Mouse (Mus musculus): ENCODE data around the gene Iqgap2. TPM values are rescaled to one million over a fixed set of nuclear protein-coding genes. Genes with fewer than 3 reads are reported as not detected.

Iqgap2 gene
- polyA plus RNA-seq, 1 experiment from 2014 or later, result 14.0 TPM

DNA sequence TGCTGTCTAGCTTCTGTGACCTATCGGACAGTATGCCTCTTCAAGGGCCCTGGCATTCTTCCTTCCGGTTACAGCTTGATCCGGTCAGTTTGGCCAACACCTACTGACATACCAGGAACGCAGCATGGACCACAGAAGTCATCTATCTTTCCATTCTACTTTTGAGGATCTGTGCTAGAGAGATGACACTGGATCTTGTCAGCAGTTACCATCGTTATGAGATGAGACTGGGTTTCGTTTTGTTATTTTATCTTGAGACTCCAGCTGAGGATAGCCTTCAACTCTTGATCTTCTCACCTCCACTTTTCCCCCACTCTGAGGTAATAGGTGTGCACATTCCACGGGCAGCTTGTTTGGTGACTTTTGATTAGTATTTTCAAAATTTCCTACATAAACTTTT lies 219.3 kb downstream of the Iqgap2 start:
- no peak overlapping the region for H3K27ac ChIP-seq
- no peaks in the 10 kb centered on the region for H3K4me1 ChIP-seq
- peaks cover 52% of the 10 kb centered on the region for H3K36me3 ChIP-seq (replicated peaks)
- H3K27me3 ChIP-seq (ENCODE audit: poor library complexity, severe bottlenecking), result no peaks in the 10 kb centered on the region
- H3K4me3 ChIP-seq, result no peak overlapping the region
- 91% methylated on average over 7 of the region's 7 CpGs for WGBS
- DNase-seq (ENCODE audit: extremely low spot score, low spot score), result no peak
- no peaks in the 10 kb centered on the region for H3K9me3 ChIP-seq

DNA sequence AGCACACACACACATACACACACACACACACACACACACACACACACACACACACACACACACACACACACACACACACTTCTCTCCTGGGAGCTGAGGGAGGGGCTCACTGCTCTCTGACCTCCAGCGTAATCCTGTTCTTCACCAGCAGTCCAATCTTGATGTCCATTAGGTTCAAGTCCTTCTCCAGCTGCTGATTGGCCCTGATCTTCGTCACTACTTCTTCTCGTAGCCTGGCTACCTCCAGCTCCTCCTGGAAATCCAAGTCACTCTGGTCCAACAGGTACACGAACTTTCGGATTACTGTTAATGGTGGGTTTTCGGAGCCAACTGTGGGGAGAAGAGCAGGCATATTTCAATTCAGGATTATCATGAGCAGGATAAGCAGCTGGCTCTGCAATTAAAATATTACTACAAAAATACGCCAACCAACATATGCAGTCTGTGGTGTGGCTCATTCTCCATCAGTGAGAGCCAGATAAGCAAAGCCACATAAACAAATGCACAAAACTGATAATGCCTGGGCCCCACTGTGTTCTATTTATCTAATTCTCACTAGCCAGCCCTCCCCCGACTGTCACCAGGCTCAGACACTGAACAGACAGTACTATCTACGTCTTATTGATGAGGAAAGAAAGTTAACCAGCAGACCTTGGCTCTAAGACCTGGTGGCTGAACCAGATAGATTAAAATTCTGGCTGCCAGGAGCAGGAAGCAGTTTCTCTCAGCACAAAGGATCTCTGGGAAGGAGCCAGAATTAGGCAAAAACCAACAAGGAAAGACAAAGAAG lies 220.4 kb downstream of the Iqgap2 start:
- WGBS, result 89% methylated on average over 9 of the region's 9 CpGs
- Histone ChIP-seq H3K27ac (no peak overlapping the region), H3K9me3 (no peaks in the 10 kb centered on the region), H3K4me1 (peaks cover under 1% of the 10 kb centered on the region; the same call in 1 of the 2 replicates), H3K4me3 (no peak overlapping the region), H3K27me3 (ENCODE audit: poor library complexity, severe bottlenecking) (no peaks in the 10 kb centered on the region), H3K36me3 (replicated peaks) (peaks cover 52% of the 10 kb centered on the region)
- no peak for DNase-seq (ENCODE audit: extremely low spot score, low spot score)

DNA sequence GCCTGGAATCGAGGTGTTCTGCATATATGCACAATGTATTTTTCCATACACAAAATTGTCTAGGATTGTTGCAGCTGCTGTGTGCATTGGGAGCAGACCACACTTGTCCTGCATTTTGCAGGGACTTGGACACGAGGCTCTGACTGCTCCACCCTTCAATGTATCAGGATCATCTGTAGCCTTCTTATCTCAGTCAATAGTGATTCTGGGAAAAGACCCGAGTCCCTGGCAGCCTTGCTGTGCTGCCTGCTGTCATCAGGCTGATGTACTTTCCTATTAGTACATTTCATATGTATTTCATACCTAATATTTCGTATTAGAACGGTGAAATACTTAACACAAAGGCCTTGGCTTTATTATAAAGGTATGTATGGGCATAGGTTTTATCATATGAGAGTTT lies 221.2 kb downstream of the Iqgap2 start:
- Histone ChIP-seq H3K4me1 (peaks cover 4% of the 10 kb centered on the region; the same call in 1 of the 2 replicates), H3K9me3 (no peaks in the 10 kb centered on the region), H3K27me3 (ENCODE audit: poor library complexity, severe bottlenecking) (no peaks in the 10 kb centered on the region), H3K27ac (no peak overlapping the region), H3K36me3 (replicated peaks) (peaks cover 54% of the 10 kb centered on the region), H3K4me3 (no peak overlapping the region)
- DNase-seq (ENCODE audit: extremely low spot score, low spot score), result no peak
- WGBS, result 91% methylated on average over 5 of the region's 5 CpGs

DNA sequence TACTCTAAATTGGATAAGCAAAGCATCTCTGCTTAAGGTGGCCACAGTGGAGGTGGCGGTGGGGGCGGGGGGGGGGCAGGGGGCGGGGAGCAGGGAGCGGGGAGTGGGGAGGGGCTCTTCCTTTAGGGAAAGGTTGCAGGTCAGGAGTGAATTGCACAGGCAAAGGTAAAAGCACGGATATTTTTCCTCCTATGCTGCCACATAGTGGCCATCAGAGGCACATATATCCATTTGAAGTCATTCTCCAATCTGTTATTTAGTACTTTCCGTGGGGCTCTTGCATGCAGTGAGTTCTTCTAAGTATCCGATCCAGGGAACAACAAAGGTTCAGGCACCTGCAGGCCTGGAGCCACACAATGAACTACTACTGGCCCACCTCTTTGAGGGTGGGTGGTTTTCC lies 224.5 kb downstream of the Iqgap2 start:
- Histone ChIP-seq H3K36me3 (replicated peaks) (peaks cover 79% of the 10 kb centered on the region), H3K27ac (no peak overlapping the region), H3K27me3 (ENCODE audit: poor library complexity, severe bottlenecking) (no peaks in the 10 kb centered on the region), H3K4me3 (no peak overlapping the region), H3K4me1 (peaks cover 4% of the 10 kb centered on the region; the same call in 1 of the 2 replicates), H3K9me3 (no peaks in the 10 kb centered on the region)
- no peak for DNase-seq (ENCODE audit: extremely low spot score, low spot score)
- WGBS, result 24% methylated on average over 7 of the region's 7 CpGs

DNA sequence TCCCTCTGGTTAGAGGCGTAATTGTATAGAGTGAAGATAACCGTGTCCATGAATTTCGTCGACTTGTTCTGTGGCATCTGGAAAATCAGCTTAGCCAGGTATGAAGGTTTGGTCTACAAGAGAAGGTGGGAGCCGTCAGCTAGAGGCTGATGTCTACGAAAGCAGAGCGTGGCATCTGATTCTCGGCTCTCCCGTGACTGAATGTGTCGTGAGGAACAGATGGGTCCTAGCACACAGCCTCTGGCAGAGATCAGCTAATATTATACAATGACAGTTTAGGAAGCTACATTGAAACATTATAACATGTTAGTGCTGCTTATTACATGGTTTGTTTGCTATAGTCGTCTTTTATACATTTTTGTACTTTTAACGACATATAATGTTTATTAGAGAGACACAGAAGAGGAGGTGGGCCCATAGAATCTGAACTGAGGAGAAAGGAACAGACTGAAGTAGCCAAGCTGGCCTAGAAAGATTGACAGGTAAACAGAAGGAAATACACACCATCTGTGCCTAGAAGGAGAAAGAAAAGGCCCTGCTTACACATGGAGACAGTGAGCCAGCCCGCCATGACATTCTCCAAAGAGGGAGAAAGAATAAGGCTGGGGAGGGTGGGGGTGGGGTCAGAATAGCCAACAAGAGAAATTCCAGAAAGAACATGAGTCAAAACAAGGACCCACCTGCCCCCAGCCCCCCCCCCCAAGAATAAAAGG lies 225.9 kb downstream of the Iqgap2 start:
- Histone ChIP-seq H3K27me3 (ENCODE audit: poor library complexity, severe bottlenecking) (no peaks in the 10 kb centered on the region), H3K4me3 (no peak overlapping the region), H3K4me1 (peaks cover 4% of the 10 kb centered on the region; the same call in 1 of the 2 replicates), H3K36me3 (replicated peaks) (peaks cover 81% of the 10 kb centered on the region), H3K9me3 (no peaks in the 10 kb centered on the region), H3K27ac (no peak overlapping the region)
- 91% methylated on average over 13 of the region's 13 CpGs for WGBS
- DNase-seq (ENCODE audit: extremely low spot score, low spot score), result no peak

DNA sequence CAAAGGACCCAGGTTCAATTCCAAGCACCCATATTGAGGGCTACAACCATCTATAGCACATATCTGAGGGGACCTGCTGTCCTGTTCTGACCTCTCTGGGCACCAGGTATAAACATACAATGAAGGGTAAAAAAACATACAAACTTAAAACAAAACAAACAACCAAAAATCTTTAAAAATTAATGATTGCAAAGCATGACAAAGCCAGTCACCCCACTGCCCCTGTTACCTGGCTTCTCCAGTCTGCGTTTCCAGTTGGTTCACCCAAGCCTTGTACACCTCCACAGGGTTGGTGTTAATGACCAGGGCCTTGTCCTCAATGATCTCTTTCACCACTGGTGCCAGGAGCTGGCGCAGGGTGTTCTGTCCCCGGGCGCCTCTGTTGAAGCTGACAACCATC lies 227.9 kb downstream of the Iqgap2 start:
- DNase-seq (ENCODE audit: extremely low spot score, low spot score), result no peak
- Histone ChIP-seq H3K36me3 (replicated peaks) (peaks cover 81% of the 10 kb centered on the region), H3K9me3 (no peaks in the 10 kb centered on the region), H3K27me3 (ENCODE audit: poor library complexity, severe bottlenecking) (no peaks in the 10 kb centered on the region), H3K4me1 (peaks cover 4% of the 10 kb centered on the region; the same call in 1 of the 2 replicates), H3K4me3 (no peak overlapping the region), H3K27ac (no peak overlapping the region)
- 97% methylated on average over 4 of the region's 4 CpGs for WGBS

DNA sequence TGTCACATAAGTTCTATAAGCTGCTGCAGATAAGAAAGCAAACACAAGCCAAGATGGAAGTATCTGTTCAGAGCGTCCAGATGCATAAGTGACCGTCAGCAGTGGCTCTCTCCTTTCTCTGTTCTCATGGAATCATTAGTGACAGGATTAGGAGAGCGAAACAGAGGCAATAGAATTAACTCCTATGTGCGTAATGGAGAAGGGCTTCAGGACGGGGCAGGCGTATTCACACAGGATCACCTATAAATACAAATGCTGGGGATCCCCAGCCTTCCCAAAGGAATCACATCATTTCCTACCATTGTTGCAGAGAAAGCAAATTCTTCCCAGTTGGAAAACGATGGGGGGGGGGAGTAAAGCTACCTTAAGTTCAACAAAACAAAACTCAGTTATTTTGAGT lies 232.3 kb downstream of the Iqgap2 start:
- Histone ChIP-seq H3K4me3 (no peak overlapping the region), H3K4me1 (peaks cover 4% of the 10 kb centered on the region), H3K9me3 (no peaks in the 10 kb centered on the region), H3K36me3 (replicated peaks) (peaks cover 74% of the 10 kb centered on the region), H3K27ac (no peak overlapping the region), H3K27me3 (ENCODE audit: poor library complexity, severe bottlenecking) (no peaks in the 10 kb centered on the region)
- no peak for DNase-seq (ENCODE audit: extremely low spot score, low spot score)
- 83% methylated on average over 7 of the region's 7 CpGs for WGBS

DNA sequence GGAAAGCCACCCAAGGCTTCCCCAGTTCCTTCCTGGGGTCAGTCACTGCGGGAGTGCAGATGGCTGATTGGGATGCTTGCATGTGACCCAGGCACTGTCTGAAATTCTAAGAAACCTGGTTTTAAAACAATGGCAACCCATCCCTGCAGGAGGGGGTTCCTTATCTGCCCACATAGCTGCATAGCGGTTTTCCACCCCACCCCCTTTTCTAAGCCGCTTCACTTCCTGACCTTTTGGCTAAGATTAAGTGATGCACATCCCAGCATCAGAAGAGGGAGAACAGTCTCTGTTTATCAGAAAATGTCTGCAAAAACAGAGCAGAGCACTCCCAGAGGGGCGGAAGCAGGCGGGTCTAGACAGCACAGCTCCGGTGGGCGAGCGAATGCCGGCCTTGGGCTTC lies 234.6 kb downstream of the Iqgap2 start:
- no peak for DNase-seq (ENCODE audit: extremely low spot score, low spot score)
- WGBS, result 62% methylated on average over 9 of the region's 9 CpGs
- peaks cover 54% of the 10 kb centered on the region for H3K36me3 ChIP-seq (replicated peaks)
- H3K27ac ChIP-seq, result 0 out of 2 replicates have a peak overlapping the region, but pooled peaks have one; percentile 15
- H3K27me3 ChIP-seq (ENCODE audit: poor library complexity, severe bottlenecking), result no peaks in the 10 kb centered on the region
- H3K4me1 ChIP-seq, result peaks cover 4% of the 10 kb centered on the region
- no peak overlapping the region for H3K4me3 ChIP-seq
- no peaks in the 10 kb centered on the region for H3K9me3 ChIP-seq

DNA sequence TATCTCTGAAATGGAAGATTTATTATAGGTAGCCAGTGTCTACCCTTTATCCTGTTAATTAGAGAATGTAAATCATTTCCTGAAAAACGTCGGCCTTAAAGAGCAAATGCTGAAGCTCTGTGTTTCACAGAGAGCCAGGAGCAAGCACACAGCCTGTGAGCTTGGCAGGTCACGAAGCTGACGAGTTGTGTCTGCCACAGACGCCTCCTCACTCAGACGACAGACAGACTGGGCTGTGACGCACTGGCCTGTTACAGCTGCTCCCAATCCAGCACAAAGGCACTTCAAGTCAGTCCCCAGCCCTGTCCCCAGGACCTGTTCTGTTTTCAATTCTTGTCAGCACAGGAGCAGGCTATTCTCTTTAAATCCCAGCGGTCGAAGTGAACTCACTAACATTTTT lies 236.4 kb downstream of the Iqgap2 start:
- WGBS, result 58% methylated on average over 9 of the region's 9 CpGs
- peak overlapping the region; percentile 2; the same call in 1 of the 2 replicates for H3K27ac ChIP-seq
- no peak overlapping the region for H3K4me3 ChIP-seq

DNA sequence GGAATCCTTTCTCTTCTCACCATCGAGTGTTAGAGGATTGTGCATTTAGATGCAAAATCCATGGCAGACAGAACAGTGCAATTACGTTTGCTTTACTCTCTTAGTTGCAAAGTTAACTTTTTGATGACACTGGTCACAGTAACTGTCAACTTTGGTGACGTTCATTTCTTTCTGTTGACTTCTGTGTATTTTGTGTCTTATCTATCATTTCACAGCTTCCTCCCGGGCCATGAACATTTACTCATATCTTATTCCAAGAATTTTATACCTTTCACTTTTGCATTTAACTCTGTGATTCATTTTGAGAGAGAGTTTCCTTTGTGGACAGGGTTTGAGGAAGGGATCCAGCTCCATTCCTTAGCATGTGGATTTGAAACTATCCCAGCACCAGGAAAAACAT lies 238.0 kb downstream of the Iqgap2 start:
- Histone ChIP-seq H3K27me3 (ENCODE audit: poor library complexity, severe bottlenecking) (no peaks in the 10 kb centered on the region), H3K9me3 (no peaks in the 10 kb centered on the region), H3K27ac (no peak overlapping the region), H3K36me3 (replicated peaks) (peaks cover 31% of the 10 kb centered on the region), H3K4me3 (no peak overlapping the region), H3K4me1 (peaks cover 4% of the 10 kb centered on the region)
- DNase-seq (ENCODE audit: extremely low spot score, low spot score), result no peak
- WGBS, result 86% methylated on average over 4 of the region's 4 CpGs

More for the DNA sequence above, 236.4 kb downstream of the Iqgap2 start:
- H3K27me3 ChIP-seq (ENCODE audit: poor library complexity, severe bottlenecking), result no peaks in the 10 kb centered on the region
- H3K9me3 ChIP-seq, result no peaks in the 10 kb centered on the region
- DNase-seq (ENCODE audit: extremely low spot score, low spot score), result no peak
- peaks cover 4% of the 10 kb centered on the region for H3K4me1 ChIP-seq
- H3K36me3 ChIP-seq (replicated peaks), result peaks cover 40% of the 10 kb centered on the region

DNA sequence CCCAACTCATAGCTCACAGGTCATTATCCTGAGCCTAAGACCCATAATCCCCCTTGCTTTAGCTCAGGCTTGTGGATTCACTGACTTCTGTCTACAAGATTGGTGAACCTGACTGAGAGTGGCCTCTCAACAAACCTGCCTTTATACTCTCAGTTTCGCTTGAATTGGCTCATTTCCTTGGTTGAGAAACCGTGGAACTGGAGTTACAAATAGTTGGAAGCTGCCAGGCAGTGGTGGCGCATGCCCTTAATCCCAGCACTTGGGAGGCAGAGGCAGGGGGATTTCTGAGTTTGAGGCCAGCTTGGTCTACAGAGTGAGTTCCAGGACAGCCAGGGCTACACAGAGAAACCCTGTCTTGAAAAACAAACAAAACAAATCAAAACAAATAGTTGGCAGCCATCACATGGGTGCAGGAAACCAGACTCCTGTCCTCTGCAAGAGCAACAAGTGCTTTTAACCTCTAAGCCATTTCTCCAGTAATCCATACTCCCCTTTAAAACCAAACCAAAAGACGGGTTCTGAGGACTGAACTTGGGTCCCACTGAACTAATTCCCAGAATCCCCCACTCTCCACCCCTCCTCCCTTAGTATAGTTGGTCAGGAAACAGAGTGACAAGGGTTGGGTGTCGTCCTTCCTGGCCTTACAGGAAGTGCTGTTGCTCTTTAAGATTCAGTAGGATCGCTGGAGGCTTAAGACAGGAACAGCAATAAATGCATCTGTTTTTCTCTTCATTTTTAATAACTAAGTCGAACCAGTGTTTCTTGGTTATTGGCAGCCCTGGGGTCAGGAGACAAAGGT lies 239.7 kb downstream of the Iqgap2 start:
- Histone ChIP-seq H3K36me3 (replicated peaks) (peaks cover 17% of the 10 kb centered on the region; the same call in 1 of the 2 replicates), H3K4me1 (peaks cover 8% of the 10 kb centered on the region), H3K9me3 (no peaks in the 10 kb centered on the region), H3K4me3 (no peak overlapping the region), H3K27me3 (ENCODE audit: poor library complexity, severe bottlenecking) (no peaks in the 10 kb centered on the region), H3K27ac (no peak overlapping the region)
- 82% methylated on average over 7 of the region's 7 CpGs for WGBS
- DNase-seq (ENCODE audit: extremely low spot score, low spot score), result no peak

DNA sequence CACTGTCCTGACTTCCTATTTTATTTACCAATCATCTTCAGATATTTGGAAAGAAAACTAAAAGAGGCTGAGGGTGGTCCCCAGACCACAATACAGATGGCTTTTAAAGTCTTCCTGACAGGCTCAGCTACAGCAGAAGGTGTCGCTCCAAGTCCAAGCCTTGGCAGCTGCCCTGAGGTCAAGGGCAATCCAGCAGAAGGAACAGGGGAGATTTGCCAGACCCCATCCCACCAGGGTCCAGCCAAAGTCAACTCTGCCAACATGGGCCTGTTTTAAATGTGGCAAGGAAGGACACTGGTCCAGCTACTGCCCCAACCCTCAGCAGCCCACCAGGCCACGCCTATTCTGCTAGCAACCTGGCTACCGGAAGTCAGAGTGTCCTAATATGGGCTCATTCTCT lies 241.8 kb downstream of the Iqgap2 start:
- H3K36me3 ChIP-seq (replicated peaks), result peaks cover 31% of the 10 kb centered on the region
- no peaks in the 10 kb centered on the region for H3K9me3 ChIP-seq
- H3K4me1 ChIP-seq, result peaks cover 4% of the 10 kb centered on the region; the same call in 1 of the 2 replicates
- no peaks in the 10 kb centered on the region for H3K27me3 ChIP-seq (ENCODE audit: poor library complexity, severe bottlenecking)
- no peak for DNase-seq (ENCODE audit: extremely low spot score, low spot score)
- no peak overlapping the region for H3K4me3 ChIP-seq
- no peak overlapping the region for H3K27ac ChIP-seq
- 92% methylated on average over 3 of the region's 3 CpGs for WGBS
